Mouse (Mus musculus) G1E-ER4 (cell line): ENCODE results near the gene Ap5z1. TPM values are rescaled to one million over a fixed set of nuclear protein-coding genes. Genes with fewer than 3 reads are reported as not detected.

Source experiments
- GATA1 ChIP-seq: IDR thresholded peaks from one replicate; pipeline ENCODE4 v1.8.0; 2012; ENCODE audit warnings: low read length, inconsistent platforms
- polyA plus RNA-seq: library from polyadenylated mRNA; stranded (reverse); fragments of >175 nt; gene quantifications from 2 replicates; pipeline ENCODE4 v1.2.3, GENCODE M21; 2012

Gene Ap5z1
- polyA plus RNA-seq, 1 experiment = 33.3 TPM

DNA sequence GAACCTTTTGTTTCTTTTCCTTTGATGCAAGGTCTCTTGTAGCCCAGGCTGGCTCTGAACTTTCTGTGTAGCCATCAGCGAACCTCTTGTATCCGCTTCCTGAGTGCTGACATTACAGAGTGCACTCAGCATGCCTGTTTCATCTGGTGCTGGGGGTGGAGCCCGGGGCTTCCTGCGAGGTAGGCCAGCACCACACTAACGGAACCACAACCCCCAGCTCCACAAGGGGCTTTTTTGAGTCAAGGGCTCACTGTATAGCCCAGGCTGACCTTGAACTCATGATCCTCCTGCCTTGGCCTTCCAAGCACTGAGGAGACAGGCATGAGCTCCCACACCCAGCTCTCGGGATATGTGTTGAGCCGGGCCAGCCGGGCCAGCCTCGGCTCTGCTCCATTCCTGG lies 12.9 kb upstream of the Ap5z1 start:
- TF ChIP-seq GATA1 = no peak

GRCm38 (mm10) chr5:142451759-142452158 lies 12.0 kb upstream of the Ap5z1 start:
- TF ChIP-seq GATA1 = no peak

DNA sequence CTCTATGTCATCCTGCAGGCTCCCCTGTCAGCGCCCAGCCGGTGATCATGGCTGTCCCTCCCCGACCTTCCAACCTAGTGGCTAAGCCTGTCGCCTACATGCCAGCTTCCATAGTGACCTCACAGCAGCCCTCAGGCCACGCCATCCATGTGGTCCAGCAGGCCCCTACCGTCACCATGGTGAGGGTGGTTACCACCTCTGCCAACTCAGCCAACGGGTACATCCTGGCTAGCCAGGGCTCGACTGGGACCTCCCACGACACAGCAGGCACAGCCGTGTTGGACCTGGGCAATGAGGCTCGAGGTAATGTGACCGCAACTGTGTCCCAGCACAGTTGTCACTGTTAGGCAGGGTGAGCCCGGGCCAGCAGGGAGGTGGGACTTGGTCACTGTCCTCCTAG lies 10.0 kb upstream of the Ap5z1 start:
- no peak for TF ChIP-seq GATA1

DNA sequence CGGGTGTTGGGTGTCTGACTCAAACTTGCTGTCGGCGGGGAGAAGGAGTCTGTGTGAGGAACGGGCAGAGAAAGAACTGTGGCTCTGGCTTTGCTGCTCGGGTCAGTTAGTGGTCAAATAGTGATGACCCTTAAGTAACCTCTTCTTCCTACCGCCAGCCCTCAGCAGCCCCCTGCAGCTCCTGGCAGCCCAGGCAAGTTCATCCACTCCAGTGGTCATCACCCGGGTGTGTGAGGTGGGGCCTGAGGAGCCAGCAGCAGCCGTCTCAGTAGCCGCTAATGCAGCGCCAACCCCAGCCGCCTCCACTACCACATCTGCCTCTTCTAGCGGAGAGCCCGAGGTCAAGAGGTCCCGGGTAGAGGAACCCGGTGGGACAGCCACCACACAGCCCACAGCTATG lies 7.4 kb upstream of the Ap5z1 start:
- TF ChIP-seq GATA1 = no peak

DNA sequence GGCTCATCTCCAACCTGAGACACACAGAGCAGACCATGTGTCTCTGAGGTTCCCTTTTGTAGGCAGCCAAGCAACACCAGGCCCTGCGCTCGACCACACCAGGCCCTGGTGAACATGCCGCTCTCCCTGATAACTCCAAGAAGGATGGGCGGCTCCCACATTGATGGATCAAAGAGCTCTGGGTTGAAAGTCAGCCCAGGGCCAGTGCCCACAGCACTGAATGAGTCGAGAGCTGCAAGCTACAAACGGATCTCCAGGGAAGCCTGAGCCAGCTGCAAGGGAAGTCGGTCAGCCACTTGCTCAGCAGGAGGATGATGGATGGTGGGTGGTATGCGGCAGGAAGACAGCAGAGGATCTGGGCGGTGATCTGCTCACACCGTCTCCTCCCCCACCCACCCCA lies 6.4 kb upstream of the Ap5z1 start:
- TF ChIP-seq GATA1 = no peak

DNA sequence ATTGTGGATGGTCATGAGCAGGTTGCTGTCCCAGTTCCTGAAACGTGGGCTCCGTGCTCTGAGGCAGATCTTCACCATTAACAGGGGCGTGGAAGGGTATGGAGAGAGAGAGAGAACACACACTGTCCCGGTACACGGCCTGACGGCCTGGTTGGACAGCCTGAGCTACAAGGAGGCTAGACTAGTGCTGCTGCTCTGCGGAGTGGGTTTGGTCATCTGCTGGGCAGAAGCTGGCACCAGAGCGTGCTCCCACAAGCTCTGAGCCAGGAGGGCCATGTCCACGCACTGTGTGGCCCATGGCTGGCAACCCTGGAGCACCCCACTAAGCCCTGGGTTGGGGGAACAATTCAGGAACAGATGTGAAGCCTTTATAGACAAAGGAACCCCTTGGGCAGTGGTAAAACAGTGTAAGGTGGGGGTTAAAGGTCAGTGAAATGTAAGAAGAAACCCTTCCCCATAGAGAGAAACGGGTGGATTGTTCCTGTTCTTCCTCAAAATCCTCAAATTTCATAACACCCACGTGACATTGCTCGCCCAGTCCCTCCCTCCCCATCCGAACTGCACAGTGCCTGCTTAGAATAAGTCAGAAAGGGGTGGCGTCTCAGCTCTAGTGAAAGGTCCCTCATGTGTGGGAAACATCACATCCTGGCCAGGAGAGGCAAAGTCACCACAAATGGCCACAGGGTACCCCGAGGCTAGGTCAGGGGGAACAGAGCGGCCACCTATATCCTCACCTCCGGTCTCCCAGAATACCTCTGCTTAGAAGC lies 4.8 kb upstream of the Ap5z1 start:
- no peak for TF ChIP-seq GATA1

DNA sequence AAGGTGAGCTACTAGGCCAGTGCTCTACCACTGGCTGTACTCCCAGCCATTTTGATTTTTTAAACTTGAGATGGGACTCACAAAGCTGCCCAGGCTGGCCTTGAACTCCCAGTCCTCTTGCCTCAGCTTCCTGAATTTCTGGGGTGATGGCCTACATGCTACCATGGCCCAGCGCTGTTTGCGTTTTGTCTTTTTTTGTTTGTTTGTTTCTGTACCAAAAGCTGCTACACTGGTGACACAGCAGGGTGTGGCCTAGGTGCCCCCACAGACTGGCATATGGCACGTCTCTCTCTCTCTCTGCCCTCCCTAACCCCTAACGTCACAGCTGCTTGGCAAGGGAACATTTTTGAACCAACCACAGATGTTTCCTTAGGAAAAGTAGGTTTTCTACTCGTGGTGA lies 3.9 kb upstream of the Ap5z1 start:
- TF ChIP-seq GATA1 = no peak

DNA sequence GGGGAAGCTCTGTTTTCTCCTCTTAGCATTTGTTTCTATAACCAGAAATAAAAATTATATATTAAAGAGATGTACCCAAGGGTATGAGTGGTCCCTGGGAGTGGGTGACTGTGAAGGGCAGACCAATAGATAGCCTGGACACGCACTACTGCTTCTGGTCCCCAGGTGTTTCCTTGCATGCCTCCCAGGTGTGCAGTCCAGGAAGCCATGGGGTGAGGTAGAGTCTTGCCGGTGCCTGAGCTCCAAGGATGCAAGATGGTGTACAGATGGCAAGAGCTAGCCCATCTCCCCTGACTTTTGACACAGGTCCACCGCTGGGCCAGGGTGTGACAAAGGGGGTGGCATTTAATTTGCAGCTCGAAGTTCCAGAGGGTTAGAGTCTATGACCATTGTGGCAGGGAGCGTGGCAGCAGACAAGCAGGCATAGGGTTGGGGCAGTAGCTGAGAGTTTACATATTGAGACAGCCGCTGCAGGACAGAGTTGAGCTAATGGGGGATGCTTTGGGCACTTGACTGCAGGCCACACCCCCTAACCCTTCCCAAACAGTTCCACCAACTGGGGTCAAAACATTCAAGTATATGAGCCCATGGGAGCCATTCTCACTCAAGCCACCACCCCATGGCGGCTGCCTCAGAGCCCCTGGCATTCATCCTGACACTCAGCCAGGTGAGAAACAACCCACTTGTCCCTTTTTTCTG lies 1.7 kb upstream of the Ap5z1 start:
- TF ChIP-seq GATA1 = no peak

- TF ChIP-seq GATA1 = no peak
These were observed 1.1 kb upstream of the Ap5z1 start for GRCm38 (mm10) chr5:142462641-142462948.

- TF ChIP-seq GATA1 = no peak
These were observed 733 bp upstream of the Ap5z1 start for GRCm38 (mm10) chr5:142463011-142463410.

GRCm38 (mm10) chr5:142468375-142468774 lies 4.6 kb downstream of the Ap5z1 start:
- no peak for TF ChIP-seq GATA1

DNA sequence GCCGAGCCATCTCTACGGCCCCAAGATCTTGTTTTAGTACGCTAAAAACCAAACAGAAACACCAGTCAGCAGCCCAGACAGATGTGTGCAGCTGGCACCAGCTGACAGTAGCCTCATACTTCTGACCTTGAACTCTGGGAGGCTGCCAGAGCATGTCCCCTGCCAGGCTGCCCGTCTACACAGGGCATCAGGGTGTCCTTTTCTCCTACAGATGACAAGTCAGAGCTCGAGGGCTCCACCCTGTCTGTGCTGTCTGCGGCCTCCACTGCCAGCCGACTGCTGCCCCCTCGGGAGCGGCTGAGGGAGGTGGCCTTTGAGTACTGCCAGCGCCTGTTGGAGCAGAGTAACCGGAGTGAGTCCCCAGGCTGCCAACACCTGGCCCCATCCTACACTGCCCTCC lies 6.1 kb downstream of the Ap5z1 start:
- TF ChIP-seq GATA1 = no peak

DNA sequence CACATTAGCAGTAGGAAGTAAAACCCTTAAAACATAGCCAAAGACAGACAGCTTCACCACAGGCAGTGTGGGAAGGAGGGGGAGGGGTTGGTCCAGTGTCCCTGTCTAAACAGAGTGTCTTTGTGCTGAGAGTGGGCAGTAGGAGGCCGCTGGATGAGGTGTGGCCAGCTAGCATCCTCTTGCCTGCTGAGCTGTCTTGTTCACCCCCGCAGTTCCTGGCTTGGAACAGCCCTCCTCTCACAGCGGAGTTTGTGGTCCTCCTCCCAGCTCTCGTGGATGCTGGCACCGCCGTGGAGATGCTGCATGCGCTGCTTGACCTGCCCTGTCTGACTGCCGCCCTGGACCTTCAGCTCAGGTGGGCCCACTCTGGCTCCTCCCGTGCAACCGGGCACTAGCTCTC lies 10.0 kb downstream of the Ap5z1 start:
- TF ChIP-seq GATA1 = no peak

DNA sequence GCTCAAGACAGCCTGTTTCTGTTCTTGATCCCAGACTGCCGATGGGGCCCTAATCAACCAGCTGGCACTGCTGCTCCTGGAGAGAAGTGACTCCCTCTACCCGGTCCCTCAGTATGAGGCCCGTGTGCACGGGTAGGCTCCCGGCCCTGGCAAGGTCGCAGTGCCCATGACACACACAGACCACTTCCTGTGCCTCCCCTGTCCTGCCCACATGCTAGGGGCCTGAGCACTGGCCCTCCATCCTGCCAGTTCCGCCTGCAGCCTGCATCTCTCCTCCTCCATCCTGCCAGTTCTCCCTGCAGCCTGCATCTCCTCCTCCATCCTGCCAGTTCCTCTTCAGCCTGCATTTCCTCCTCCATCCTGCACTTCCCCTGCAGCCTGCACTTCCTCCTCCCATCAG lies 11.9 kb downstream of the Ap5z1 start:
- no peak for TF ChIP-seq GATA1

DNA sequence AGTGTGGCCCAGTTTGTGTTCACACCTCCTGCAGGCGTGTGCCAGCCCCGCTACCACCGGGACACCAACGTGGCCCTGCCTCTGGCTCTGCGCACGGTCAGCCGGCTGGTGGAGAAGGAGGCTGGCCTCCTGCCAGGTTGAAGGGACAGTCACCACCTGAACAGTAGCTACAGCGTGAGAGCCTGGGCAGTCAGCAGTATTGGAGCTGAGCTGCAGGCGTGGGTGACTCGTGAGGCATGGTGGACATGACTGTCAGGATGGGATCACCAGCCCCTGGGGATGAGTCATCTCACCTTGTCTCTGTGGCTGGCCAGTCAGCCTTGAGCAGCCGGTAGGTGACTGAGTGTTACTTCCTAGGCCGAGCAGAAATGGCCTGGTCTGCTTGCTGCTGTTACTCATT lies 13.6 kb downstream of the Ap5z1 start:
- TF ChIP-seq GATA1 = no peak

GRCm38 (mm10) chr5:142477866-142478615 lies 14.3 kb downstream of the Ap5z1 start:
- TF ChIP-seq GATA1 = no peak

DNA sequence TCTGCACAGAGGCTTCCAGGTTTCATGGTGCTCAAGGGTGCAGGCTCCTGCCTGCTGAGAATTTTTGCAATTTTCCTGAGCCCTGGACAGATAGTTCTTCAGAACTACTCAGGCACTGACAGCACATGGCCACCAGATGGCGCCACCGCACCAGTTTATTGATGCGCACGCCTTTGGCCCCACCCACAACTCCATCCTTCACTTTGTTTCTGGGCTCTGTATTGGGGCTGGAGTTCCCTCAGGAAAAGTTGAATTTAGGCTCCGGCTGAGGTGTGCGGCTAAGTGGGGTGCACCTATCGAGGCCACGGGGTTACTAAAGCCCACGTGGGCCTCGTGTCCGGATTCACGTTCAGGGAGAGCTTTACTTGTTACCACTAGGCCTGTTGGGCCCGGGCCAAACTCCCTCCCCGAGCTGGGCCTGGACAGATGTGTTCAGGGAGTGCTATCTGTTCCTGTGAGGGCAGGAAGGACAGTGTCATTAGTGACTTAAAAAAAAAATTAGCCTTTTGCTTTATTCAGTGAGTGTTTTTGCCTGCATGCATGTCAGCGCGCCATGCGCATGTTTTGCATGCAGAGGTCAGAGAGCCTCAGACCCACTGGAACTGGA lies 15.2 kb downstream of the Ap5z1 start:
- TF ChIP-seq GATA1 = no peak
